Mouse (Mus musculus): Measurements from ENCODE around the gene Zdhhc18. TPM values are rescaled to one million over a fixed set of nuclear protein-coding genes. Genes with fewer than 3 reads are reported as not detected.

Zdhhc18 gene
- polyA plus RNA-seq, 1 experiment from 2014 or later, result 3.1 TPM

DNA sequence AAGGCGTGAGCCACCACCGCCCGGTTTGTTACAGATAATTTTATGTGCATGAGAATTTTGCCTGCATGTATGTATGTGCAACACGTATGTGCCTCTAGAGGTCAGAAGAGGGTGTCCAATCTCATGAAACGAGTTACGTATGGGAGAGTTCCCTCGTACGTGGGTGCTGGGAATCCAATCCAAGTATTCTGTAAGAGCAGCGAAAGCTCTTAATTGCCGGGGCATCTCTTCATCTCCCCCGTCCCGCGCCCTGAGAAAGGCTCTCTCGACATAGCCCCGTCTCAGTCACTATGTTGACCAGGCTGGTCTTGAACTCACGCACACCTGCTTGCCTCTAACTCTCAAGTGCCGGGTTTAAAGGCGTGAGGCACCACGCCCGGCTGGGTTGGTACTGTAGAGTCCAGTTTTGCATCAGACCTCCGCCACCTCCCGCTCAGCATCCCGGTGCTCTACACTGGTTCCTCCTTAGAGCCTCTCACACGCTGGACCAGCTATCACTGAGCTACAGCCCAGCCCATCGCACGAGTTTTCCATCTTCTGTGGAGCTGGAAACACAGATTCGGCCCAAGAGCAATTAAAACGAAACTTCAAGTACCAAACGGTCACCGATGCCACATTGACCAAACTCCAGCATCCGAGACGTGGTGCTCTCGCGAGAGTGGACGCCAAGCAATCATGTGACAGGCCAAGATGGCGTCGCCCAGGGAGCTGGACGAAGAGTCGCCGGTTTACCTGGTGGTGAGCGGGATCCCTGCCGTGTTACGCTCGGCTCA, 75.7 kb downstream of the Zdhhc18 start, which contains the start of gene Gpatch3:
Gene Gpatch3, plus strand, starts transcription at position 676 of the 773 bp plus-strand sequence.
- Histone ChIP-seq H3K4me2 (ENCODE audit: low read depth, low read length) (peak within 1 kb of the TSS; percentile 89), H3K9me3 (replicated peaks; ENCODE audit: control insufficient read depth, low read length) (no peaks in the 10 kb centered on the region), H3K4me3 (ENCODE audit: low read depth, low read length) (peak within 1 kb of the TSS; percentile 98), H3K36me3 (replicated peaks; ENCODE audit: control insufficient read depth, insufficient read depth, low read depth, low read length) (no peaks in the 10 kb centered on the region), H3K4me1 (ENCODE audit: control insufficient read depth, insufficient read depth, low read length) (no peaks in the 10 kb centered on the region), H3K27ac (replicated peaks; ENCODE audit: low read depth, low read length) (peak within 1 kb of the TSS; percentile 79), H3K9ac (replicated peaks; ENCODE audit: low read length) (peak within 1 kb of the TSS; percentile 91), H3K27me3 (ENCODE audit: control insufficient read depth, insufficient read depth, low read length) (no peaks in the 10 kb centered on the region)
- peak; percentile 95 for DNase-seq (ENCODE audit: low spot score)
- 8% methylated on average over 44 of the region's 44 CpGs for WGBS
- ATAC-seq (replicated peaks; ENCODE audit: insufficient number of reproducible peaks, low FRiP score, low TSS enrichment, low read depth), result peak; percentile 77

DNA sequence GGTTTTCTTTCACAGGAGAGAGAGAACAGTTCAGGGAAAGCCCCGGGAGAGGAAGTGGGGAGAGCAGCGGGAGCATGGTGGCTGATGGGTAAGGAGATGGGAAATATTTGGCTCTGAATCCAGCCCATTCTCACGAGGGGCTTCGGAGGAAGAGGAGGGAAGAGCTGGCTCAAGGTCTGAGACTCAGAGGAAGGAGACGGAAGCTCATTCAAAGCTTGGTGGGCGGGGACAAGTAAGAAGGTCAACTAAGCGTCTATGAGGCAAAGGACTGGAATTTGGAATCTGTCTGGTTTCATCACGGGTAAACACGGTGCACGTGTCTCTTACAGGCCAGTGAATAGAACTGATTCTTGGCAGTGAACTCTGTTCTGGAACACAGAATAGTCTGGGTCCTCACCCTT, 79.9 kb downstream of the Zdhhc18 start:
- no peaks in the 10 kb centered on the region for H3K9me3 ChIP-seq (replicated peaks; ENCODE audit: control insufficient read depth, low read length)
- no peaks in the 10 kb centered on the region for H3K27me3 ChIP-seq (ENCODE audit: control insufficient read depth, insufficient read depth, low read length)
- H3K36me3 ChIP-seq (replicated peaks; ENCODE audit: control insufficient read depth, insufficient read depth, low read depth, low read length), result no peaks in the 10 kb centered on the region
- H3K27ac ChIP-seq (replicated peaks; ENCODE audit: low read depth, low read length), result no peak overlapping the region
- ATAC-seq (replicated peaks; ENCODE audit: insufficient number of reproducible peaks, low FRiP score, low TSS enrichment, low read depth) (no peak), DNase-seq (ENCODE audit: low spot score) (no peak)
- WGBS, result 58% methylated on average over 10 of the region's 10 CpGs
- H3K4me1 ChIP-seq (ENCODE audit: control insufficient read depth, insufficient read depth, low read length), result no peaks in the 10 kb centered on the region
- H3K4me3 ChIP-seq (ENCODE audit: low read depth, low read length), result no peak overlapping the region
- H3K4me2 ChIP-seq (ENCODE audit: low read depth, low read length), result no peak overlapping the region
- no peak overlapping the region for H3K9ac ChIP-seq (replicated peaks; ENCODE audit: low read length)

DNA sequence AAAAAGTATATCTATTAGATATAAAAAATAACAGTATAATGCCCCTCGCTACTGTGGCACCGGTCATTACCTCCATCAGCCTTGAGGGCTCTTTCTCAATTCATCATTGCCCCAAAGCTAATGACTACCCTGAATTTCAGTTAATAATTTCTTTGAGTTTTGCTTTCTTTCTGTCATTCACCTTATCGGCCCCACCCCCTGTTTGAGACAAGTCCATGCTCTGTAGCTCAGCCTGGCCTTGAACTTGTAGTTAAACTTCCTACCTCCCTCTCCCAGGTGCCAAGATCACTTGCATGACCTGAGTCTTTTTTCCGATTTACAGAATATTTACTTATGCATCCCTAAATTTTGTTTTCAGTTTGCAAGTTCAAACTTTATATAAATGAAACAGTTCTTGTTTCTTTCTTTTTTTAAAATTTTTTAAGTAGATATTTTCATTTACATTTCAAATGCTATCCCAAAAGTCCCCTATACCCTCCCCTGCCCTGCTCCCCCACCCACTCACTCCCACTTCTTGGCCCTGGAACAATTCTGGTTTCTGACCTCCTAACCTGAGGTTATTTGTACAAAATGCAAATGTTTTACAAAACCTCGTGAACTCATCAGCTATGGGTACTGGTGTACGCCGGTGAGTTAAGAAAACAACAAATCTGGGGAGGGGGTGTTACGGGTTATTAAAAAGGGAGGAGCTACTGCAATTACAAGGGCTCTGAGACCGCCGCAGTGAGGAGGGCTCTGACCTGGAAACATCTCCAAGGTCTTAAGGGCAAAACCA, 80.5 kb downstream of the Zdhhc18 start:
- ATAC-seq (replicated peaks; ENCODE audit: insufficient number of reproducible peaks, low FRiP score, low TSS enrichment, low read depth) (no peak), DNase-seq (ENCODE audit: low spot score) (no peak)
- H3K4me3 ChIP-seq (ENCODE audit: low read depth, low read length), result no peak overlapping the region
- H3K9me3 ChIP-seq (replicated peaks; ENCODE audit: control insufficient read depth, low read length), result no peaks in the 10 kb centered on the region
- H3K27ac ChIP-seq (replicated peaks; ENCODE audit: low read depth, low read length), result no peak overlapping the region
- 78% methylated on average over 10 of the region's 10 CpGs for WGBS
- H3K27me3 ChIP-seq (ENCODE audit: control insufficient read depth, insufficient read depth, low read length), result no peaks in the 10 kb centered on the region
- no peaks in the 10 kb centered on the region for H3K4me1 ChIP-seq (ENCODE audit: control insufficient read depth, insufficient read depth, low read length)
- H3K36me3 ChIP-seq (replicated peaks; ENCODE audit: control insufficient read depth, insufficient read depth, low read depth, low read length), result no peaks in the 10 kb centered on the region
- no peak overlapping the region for H3K4me2 ChIP-seq (ENCODE audit: low read depth, low read length)
- no peak overlapping the region for H3K9ac ChIP-seq (replicated peaks; ENCODE audit: low read length)

DNA sequence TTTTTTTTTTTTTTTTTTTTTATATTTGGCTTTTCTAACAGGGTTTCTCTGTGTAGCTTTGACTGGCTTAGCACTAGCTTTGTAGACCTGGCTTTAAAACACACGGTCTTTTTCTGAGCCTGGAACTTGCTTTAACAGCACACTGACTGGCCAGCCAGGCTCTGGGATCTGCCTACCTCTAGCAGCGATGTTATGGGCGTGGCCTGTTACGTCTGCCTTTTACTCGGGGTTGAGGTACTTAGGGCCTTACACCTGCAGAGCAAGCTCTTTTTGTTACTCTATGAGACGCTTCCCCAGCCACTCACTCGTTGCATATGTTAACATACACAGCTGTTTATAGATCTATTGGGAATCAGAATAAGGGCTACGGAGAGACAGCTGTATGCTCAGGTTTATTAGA, 82.7 kb downstream of the Zdhhc18 start:
- Histone ChIP-seq H3K4me3 (ENCODE audit: low read depth, low read length) (no peak overlapping the region), H3K27ac (replicated peaks; ENCODE audit: low read depth, low read length) (no peak overlapping the region), H3K4me1 (ENCODE audit: control insufficient read depth, insufficient read depth, low read length) (no peaks in the 10 kb centered on the region), H3K27me3 (ENCODE audit: control insufficient read depth, insufficient read depth, low read length) (no peaks in the 10 kb centered on the region), H3K9ac (replicated peaks; ENCODE audit: low read length) (no peak overlapping the region), H3K4me2 (ENCODE audit: low read depth, low read length) (no peak overlapping the region), H3K9me3 (replicated peaks; ENCODE audit: control insufficient read depth, low read length) (no peaks in the 10 kb centered on the region), H3K36me3 (replicated peaks; ENCODE audit: control insufficient read depth, insufficient read depth, low read depth, low read length) (no peaks in the 10 kb centered on the region)
- ATAC-seq (replicated peaks; ENCODE audit: insufficient number of reproducible peaks, low FRiP score, low TSS enrichment, low read depth), result no peak
- no peak for DNase-seq (ENCODE audit: low spot score)
- WGBS, result 29% methylated on average over 8 of the region's 8 CpGs

DNA sequence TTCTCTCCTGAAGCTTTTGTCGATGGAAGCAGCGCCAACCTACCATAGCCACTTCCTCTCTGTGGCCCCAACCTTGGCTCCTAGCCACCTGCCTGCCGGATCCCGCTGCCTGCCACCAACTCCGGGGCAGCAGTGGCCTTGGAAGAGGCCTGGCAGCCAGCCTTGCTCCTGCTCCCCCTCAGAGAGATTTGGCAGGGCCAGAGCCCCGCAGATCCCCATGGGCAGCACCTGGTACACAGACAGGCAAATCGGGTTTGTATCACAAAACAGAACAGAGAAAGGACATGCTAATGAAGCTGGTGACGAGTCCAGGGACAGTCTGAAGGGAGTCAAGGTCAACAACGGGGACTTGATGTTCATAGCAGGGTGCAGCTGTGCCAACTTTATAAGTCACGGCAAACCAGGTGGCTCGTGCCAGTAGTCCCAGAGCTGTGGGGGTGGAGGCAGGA, 86.8 kb downstream of the Zdhhc18 start:
- 82% methylated on average over 11 of the region's 11 CpGs for WGBS
- H3K27ac ChIP-seq (replicated peaks; ENCODE audit: low read depth, low read length), result no peak overlapping the region
- ATAC-seq (replicated peaks; ENCODE audit: insufficient number of reproducible peaks, low FRiP score, low TSS enrichment, low read depth) (no peak), DNase-seq (ENCODE audit: low spot score) (no peak)
- no peaks in the 10 kb centered on the region for H3K9me3 ChIP-seq (replicated peaks; ENCODE audit: control insufficient read depth, low read length)
- no peaks in the 10 kb centered on the region for H3K36me3 ChIP-seq (replicated peaks; ENCODE audit: control insufficient read depth, insufficient read depth, low read depth, low read length)
- H3K9ac ChIP-seq (replicated peaks; ENCODE audit: low read length), result no peak overlapping the region
- no peaks in the 10 kb centered on the region for H3K4me1 ChIP-seq (ENCODE audit: control insufficient read depth, insufficient read depth, low read length)
- no peak overlapping the region for H3K4me3 ChIP-seq (ENCODE audit: low read depth, low read length)
- no peak overlapping the region for H3K4me2 ChIP-seq (ENCODE audit: low read depth, low read length)
- no peaks in the 10 kb centered on the region for H3K27me3 ChIP-seq (ENCODE audit: control insufficient read depth, insufficient read depth, low read length)

DNA sequence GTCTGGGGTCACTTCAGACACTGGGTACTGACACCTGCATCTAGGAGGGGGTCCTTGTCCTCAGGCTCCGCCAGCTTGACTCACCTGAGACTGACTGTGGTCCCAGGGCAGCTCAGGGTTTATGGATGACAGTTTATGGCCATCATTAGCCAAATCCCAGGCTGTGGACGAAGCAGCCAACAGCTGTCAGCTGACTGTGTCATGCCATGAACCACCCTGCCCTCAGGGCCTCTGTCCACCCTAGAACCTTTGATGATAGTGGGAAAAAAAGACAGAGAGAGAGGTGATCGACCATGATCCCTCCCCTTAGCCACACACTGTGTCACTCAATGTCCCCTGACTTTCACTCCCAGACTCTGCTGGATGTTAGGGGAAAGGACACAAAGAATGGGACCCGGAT, 88.3 kb downstream of the Zdhhc18 start:
- no peak for DNase-seq (ENCODE audit: low spot score)
- H3K9me3 ChIP-seq (replicated peaks; ENCODE audit: control insufficient read depth, low read length), result no peaks in the 10 kb centered on the region
- H3K4me3 ChIP-seq (ENCODE audit: low read depth, low read length), result no peak overlapping the region
- H3K27me3 ChIP-seq (ENCODE audit: control insufficient read depth, insufficient read depth, low read length), result no peaks in the 10 kb centered on the region
- no peak overlapping the region for H3K4me2 ChIP-seq (ENCODE audit: low read depth, low read length)
- no peaks in the 10 kb centered on the region for H3K36me3 ChIP-seq (replicated peaks; ENCODE audit: control insufficient read depth, insufficient read depth, low read depth, low read length)
- H3K27ac ChIP-seq (replicated peaks; ENCODE audit: low read depth, low read length), result no peak overlapping the region
- no peak overlapping the region for H3K9ac ChIP-seq (replicated peaks; ENCODE audit: low read length)
- 73% methylated on average over 4 of the region's 4 CpGs for WGBS
- ATAC-seq (replicated peaks; ENCODE audit: insufficient number of reproducible peaks, low FRiP score, low TSS enrichment, low read depth), result no peak
- H3K4me1 ChIP-seq (ENCODE audit: control insufficient read depth, insufficient read depth, low read length), result no peaks in the 10 kb centered on the region

DNA sequence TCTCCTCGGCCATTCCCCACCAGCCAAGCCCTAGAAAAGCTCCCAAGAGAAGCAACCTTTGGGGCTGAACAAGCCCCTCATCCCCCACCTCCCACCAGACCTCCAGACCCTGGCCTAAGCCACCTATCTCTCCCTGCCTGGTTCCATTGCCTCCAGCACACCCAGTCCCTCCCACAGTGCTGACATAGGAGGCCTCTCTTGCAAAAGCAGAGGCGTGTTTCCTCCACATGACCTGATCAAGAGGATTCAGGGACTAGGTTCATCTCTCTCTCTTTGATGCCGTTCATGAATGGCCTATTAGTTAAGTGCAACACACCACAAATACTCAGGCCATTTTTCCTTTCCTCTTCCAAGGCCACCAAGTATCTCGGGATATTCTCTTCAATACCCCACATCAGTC, 90.1 kb downstream of the Zdhhc18 start:
- Histone ChIP-seq H3K36me3 (replicated peaks; ENCODE audit: control insufficient read depth, insufficient read depth, low read depth, low read length) (no peaks in the 10 kb centered on the region), H3K4me2 (ENCODE audit: low read depth, low read length) (no peak overlapping the region), H3K4me3 (ENCODE audit: low read depth, low read length) (no peak overlapping the region), H3K9ac (replicated peaks; ENCODE audit: low read length) (no peak overlapping the region), H3K9me3 (replicated peaks; ENCODE audit: control insufficient read depth, low read length) (no peaks in the 10 kb centered on the region), H3K4me1 (ENCODE audit: control insufficient read depth, insufficient read depth, low read length) (no peaks in the 10 kb centered on the region), H3K27me3 (ENCODE audit: control insufficient read depth, insufficient read depth, low read length) (no peaks in the 10 kb centered on the region), H3K27ac (replicated peaks; ENCODE audit: low read depth, low read length) (no peak overlapping the region)
- no peak for DNase-seq (ENCODE audit: low spot score)
- WGBS, result 75% methylated on average over 4 of the region's 4 CpGs
- ATAC-seq (replicated peaks; ENCODE audit: insufficient number of reproducible peaks, low FRiP score, low TSS enrichment, low read depth), result no peak

Measured in embryonic facial prominence, embryonic 11.5 days (tissue).